Mouse (Mus musculus) MEL (cell line): Measurements from ENCODE around the gene Dnase2b. TPM values are rescaled to one million over a fixed set of nuclear protein-coding genes. Genes with fewer than 3 reads are reported as not detected.

Experiments
- DNase-seq: peaks from one replicate; pipeline ENCODE4 v3.0.0; 2011; ENCODE audit warnings: low read depth, low spot score
- H3K27ac ChIP-seq: 2 replicates; pipeline ENCODE4 v1.5.1; 2012; ENCODE audit warnings: low read depth, mild to moderate bottlenecking, control low read depth, low read length, moderate library complexity; ENCODE audit not compliant: control insufficient read depth
- H3K27me3 ChIP-seq, 2 experiments: fragments of 150-350 bp in 1 of 2; sonication (generic) in 1 of 2; 2 replicates each; pipeline ENCODE4 v1.6.1; 2012; ENCODE audit warnings: low read length in 2 of 2, mild to moderate bottlenecking in 2 of 2, improper control_type of control experiment in 1 of 2, moderate library complexity in 1 of 2; ENCODE audit not compliant: insufficient read depth in 2 of 2, control insufficient read depth in 1 of 2
- H3K36me3 ChIP-seq, 2 experiments: 2 replicates each; pipeline ENCODE4 v1.6.1; 2012 to 2014; ENCODE audit warnings: low read length in 2 of 2, improper control_type of control experiment in 1 of 2, inconsistent platforms in 1 of 2, mild to moderate bottlenecking in 1 of 2; ENCODE audit not compliant: insufficient read depth in 2 of 2, control insufficient read depth in 1 of 2
- H3K4me1 ChIP-seq, 2 experiments: fragments of 150-350 bp in 1 of 2; sonication (generic) in 1 of 2; 2 replicates each; pipeline ENCODE4 v1.6.1; 2012; ENCODE audit warnings: low read length in 2 of 2, improper control_type of control experiment in 1 of 2, mild to moderate bottlenecking in 1 of 2; ENCODE audit not compliant: insufficient read depth in 2 of 2, control insufficient read depth in 1 of 2
- H3K4me3 ChIP-seq, 2 experiments: fragments of 150-350 bp in 1 of 2; sonication (generic) in 1 of 2; 2 replicates each; pipeline ENCODE4 v1.5.1; 2012; ENCODE audit warnings: low read depth in 2 of 2, low read length in 2 of 2, mild to moderate bottlenecking in 2 of 2, moderate library complexity in 2 of 2, control low read depth in 1 of 2, improper control_type of control experiment in 1 of 2; ENCODE audit not compliant: control insufficient read depth in 1 of 2, insufficient read depth in 1 of 2
- H3K79me2 ChIP-seq: 2 replicates; pipeline ENCODE4 v1.6.1; 2012; ENCODE audit warnings: mild to moderate bottlenecking, low read length, moderate library complexity; ENCODE audit not compliant: control insufficient read depth, poor library complexity, insufficient read depth
- H3K9ac ChIP-seq: 2 replicates; pipeline ENCODE4 v1.6.1; 2012; ENCODE audit warnings: low read depth, mild to moderate bottlenecking, control low read depth, low read length, moderate library complexity; ENCODE audit not compliant: control insufficient read depth, poor library complexity, severe bottlenecking
- H3K9me3 ChIP-seq: fragments of 150-350 bp; sonication (generic); replicated peaks from 2 replicates; pipeline ENCODE4 v1.6.1; 2012; ENCODE audit warnings: mild to moderate bottlenecking, low read length, improper control_type of control experiment, moderate library complexity; ENCODE audit not compliant: insufficient read depth
- CHD2 ChIP-seq: IDR thresholded peaks from 2 replicates; pipeline ENCODE4 v1.6.1; 2011; ENCODE audit warnings: low read length, improper control_type of control experiment
- CTCF ChIP-seq, 3 experiments: IDR thresholded peaks in 2 of 3; conservative IDR thresholded peaks in 1 of 3; 2 replicates each; pipeline ENCODE4 v1.5.1; 2011 to 2012; ENCODE audit warnings: low read length in 3 of 3, low read depth in 2 of 3, mild to moderate bottlenecking in 2 of 3, improper control_type of control experiment in 1 of 3, inconsistent platforms in 1 of 3, mixed read lengths in 1 of 3, moderate library complexity in 1 of 3; ENCODE audit not compliant: control insufficient read depth in 1 of 3, insufficient read depth in 1 of 3, poor library complexity in 1 of 3, severe bottlenecking in 1 of 3
- ELF1 ChIP-seq: IDR thresholded peaks from 2 replicates; pipeline ENCODE4 v1.6.1; 2014; ENCODE audit warnings: low read depth, mild to moderate bottlenecking, inconsistent platforms, low read length, improper control_type of control experiment, moderate library complexity
- EP300 ChIP-seq, 2 experiments: IDR thresholded peaks; 2 replicates each; pipeline ENCODE4 v1.6.1; 2011; ENCODE audit warnings: improper control_type of control experiment in 2 of 2, low read length in 2 of 2, low read depth in 1 of 2, mild to moderate bottlenecking in 1 of 2
- GABPA ChIP-seq: IDR thresholded peaks from 2 replicates; pipeline ENCODE4 v1.6.1; 2012; ENCODE audit warnings: low read depth, mild to moderate bottlenecking, inconsistent platforms, low read length, improper control_type of control experiment, moderate library complexity
- HCFC1 ChIP-seq: IDR thresholded peaks from 2 replicates; pipeline ENCODE4 v1.6.1; 2012; ENCODE audit warnings: low read depth, mild to moderate bottlenecking, inconsistent platforms, low read length, improper control_type of control experiment, moderate library complexity
- JUND ChIP-seq: IDR thresholded peaks from 2 replicates; pipeline ENCODE4 v1.6.1; 2011; ENCODE audit warnings: low read depth, mild to moderate bottlenecking, improper control_type of control experiment, low read length
- MAFK ChIP-seq: IDR thresholded peaks from 2 replicates; pipeline ENCODE4 v1.6.1; 2011; ENCODE audit warnings: low read depth, mild to moderate bottlenecking, low read length, improper control_type of control experiment, borderline replicate concordance
- MEF2A ChIP-seq: IDR thresholded peaks from 2 replicates; pipeline ENCODE4 v1.6.1; 2014; ENCODE audit warnings: low read depth, mild to moderate bottlenecking, inconsistent platforms, low read length, improper control_type of control experiment; ENCODE audit not compliant: poor library complexity, insufficient replicate concordance, severe bottlenecking; ENCODE audit errors: extremely low read depth
- MXI1 ChIP-seq: IDR thresholded peaks from 2 replicates; pipeline ENCODE4 v1.6.1; 2011; ENCODE audit warnings: mild to moderate bottlenecking, low read depth, low read length, improper control_type of control experiment
- MYB ChIP-seq: IDR thresholded peaks from 2 replicates; pipeline ENCODE4 v1.6.1; 2011; ENCODE audit warnings: mild to moderate bottlenecking, low read depth, low read length, improper control_type of control experiment
- MYC ChIP-seq: IDR thresholded peaks from 2 replicates; pipeline ENCODE4 v1.6.1; 2011; ENCODE audit warnings: low read depth, mild to moderate bottlenecking, low read length, improper control_type of control experiment, moderate library complexity
- NELFE ChIP-seq: IDR thresholded peaks from 2 replicates; pipeline ENCODE4 v1.6.1; 2011; ENCODE audit warnings: low read depth, low read length, improper control_type of control experiment
- NRF1 ChIP-seq: IDR thresholded peaks from 2 replicates; pipeline ENCODE4 v1.6.1; 2014; ENCODE audit warnings: low read depth, mild to moderate bottlenecking, inconsistent platforms, low read length, improper control_type of control experiment, moderate library complexity; ENCODE audit not compliant: poor library complexity, insufficient read depth, severe bottlenecking
- RCOR1 ChIP-seq: IDR thresholded peaks from 2 replicates; pipeline ENCODE4 v1.6.1; 2012; ENCODE audit warnings: low read depth, mild to moderate bottlenecking, inconsistent platforms, low read length, improper control_type of control experiment
- TAL1 ChIP-seq: IDR thresholded peaks from 2 replicates; pipeline ENCODE4 v1.6.1; 2012; ENCODE audit warnings: mild to moderate bottlenecking, inconsistent platforms, low read length, moderate library complexity, mixed read lengths
- TCF12 ChIP-seq: IDR thresholded peaks from 2 replicates; pipeline ENCODE4 v1.6.1; 2014; ENCODE audit warnings: low read depth, mild to moderate bottlenecking, inconsistent platforms, low read length, improper control_type of control experiment, moderate library complexity
- UBTF ChIP-seq: IDR thresholded peaks from 2 replicates; pipeline ENCODE4 v1.6.1; 2012; ENCODE audit warnings: low read depth, mild to moderate bottlenecking, inconsistent platforms, low read length, improper control_type of control experiment, moderate library complexity, borderline replicate concordance; ENCODE audit not compliant: insufficient read depth
- USF1 ChIP-seq: IDR thresholded peaks from 2 replicates; pipeline ENCODE4 v1.6.1; 2014; ENCODE audit warnings: low read depth, mild to moderate bottlenecking, inconsistent platforms, low read length, improper control_type of control experiment, moderate library complexity
- USF2 ChIP-seq, 2 experiments: IDR thresholded peaks; 2 replicates each; pipeline ENCODE4 v1.6.1; 2011 to 2012; ENCODE audit warnings: improper control_type of control experiment in 2 of 2, low read length in 2 of 2, borderline replicate concordance in 1 of 2, inconsistent platforms in 1 of 2, low read depth in 1 of 2, mild to moderate bottlenecking in 1 of 2; ENCODE audit not compliant: insufficient read depth in 1 of 2
- ZC3H11A ChIP-seq: IDR thresholded peaks from 2 replicates; pipeline ENCODE4 v1.6.1; 2012; ENCODE audit warnings: low read depth, mild to moderate bottlenecking, inconsistent platforms, low read length, improper control_type of control experiment
- ZKSCAN1 ChIP-seq: IDR thresholded peaks from 2 replicates; pipeline ENCODE4 v1.6.1; 2012; ENCODE audit warnings: low read depth, mild to moderate bottlenecking, inconsistent platforms, low read length, improper control_type of control experiment, moderate library complexity
- ZMIZ1 ChIP-seq: IDR thresholded peaks from 2 replicates; pipeline ENCODE4 v1.6.1; 2012; ENCODE audit warnings: low read depth, mild to moderate bottlenecking, inconsistent platforms, low read length, improper control_type of control experiment, moderate library complexity
- ZNF384 ChIP-seq: IDR thresholded peaks from 2 replicates; pipeline ENCODE4 v1.6.1; 2012; ENCODE audit warnings: low read depth, mild to moderate bottlenecking, inconsistent platforms, low read length, improper control_type of control experiment
- polyA plus RNA-seq, 2 experiments: library from polyadenylated mRNA; stranded (reverse) in 1 of 2; unstranded in 1 of 2; fragments of >175 nt in 1 of 2; fragments of >200 nt in 1 of 2; gene quantifications; 2 replicates each; pipeline versions ENCODE4 v1.2.1 to v1.2.4; 2012; ENCODE audit warnings: low replicate concordance in 2 of 2, low read depth in 1 of 2; ENCODE audit not compliant: insufficient read length in 2 of 2, insufficient read depth in 1 of 2, missing spikeins in 1 of 2
- total RNA-seq: library from RNA; depleted of rRNA; stranded (reverse); fragments of 300-350 nt; gene quantifications from 2 replicates; pipeline ENCODE4 v1.2.3, GENCODE M21; 2012

The Dnase2b gene
- total and polyA plus RNA-seq, 3 experiments: not detected

DNA sequence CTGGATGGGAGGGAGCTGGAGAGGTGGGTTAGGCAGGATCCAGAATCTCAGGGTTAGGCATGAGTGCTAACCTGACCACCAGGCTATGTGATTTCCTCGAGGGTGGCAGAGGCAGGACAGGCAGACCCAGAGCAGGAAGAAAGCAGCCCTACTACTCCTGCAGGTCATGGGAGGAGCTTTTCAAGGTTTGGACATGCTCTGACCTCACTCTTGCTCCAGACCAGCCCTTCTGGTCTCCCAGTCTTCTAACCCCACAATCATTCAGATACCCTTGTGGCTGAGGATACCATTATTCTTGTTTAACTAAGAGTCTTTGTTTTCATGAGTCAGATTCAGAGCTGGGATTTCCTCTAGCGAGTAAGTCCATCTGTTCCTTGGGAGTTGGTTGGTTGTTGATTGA, 37.8 kb downstream of the Dnase2b start:
- Histone ChIP-seq H3K79me2 (no peaks in the 10 kb centered on the region), H3K4me3 (no peak overlapping the region)

DNA sequence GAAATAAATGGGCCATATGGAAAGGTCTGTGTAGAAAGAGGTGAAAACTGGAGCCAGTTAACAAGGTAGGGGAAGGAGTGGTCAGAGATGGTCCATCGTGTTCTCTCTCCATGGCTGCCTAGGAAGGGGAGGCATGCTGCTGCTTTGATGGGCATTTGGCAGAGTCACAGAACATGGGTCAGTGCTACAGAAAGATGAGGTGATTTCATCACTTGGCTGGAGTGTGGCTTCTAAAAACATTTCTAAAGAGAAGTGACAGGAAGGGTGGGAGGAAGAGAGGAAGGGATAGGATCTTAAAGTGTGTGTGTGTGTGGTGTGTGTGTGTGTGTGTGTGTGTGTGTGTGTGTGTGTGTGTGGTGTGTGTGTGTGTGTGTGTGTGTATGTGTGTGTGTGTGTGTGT, 44.1 kb downstream of the Dnase2b start:
- Histone ChIP-seq H3K9me3 (no peaks in the 10 kb centered on the region), H3K36me3 (no peaks in the 10 kb centered on the region), H3K27ac (no peak overlapping the region)

More for the DNA sequence above, 37.8 kb downstream of the Dnase2b start:
- Histone ChIP-seq H3K9me3 (no peaks in the 10 kb centered on the region), H3K4me1 (no peaks in the 10 kb centered on the region), H3K27me3 (peaks cover 2% of the 10 kb centered on the region in 2 experiments; a peak in 3 of 4 replicates), H3K36me3 (no peaks in the 10 kb centered on the region), H3K9ac (no peak overlapping the region), H3K27ac (no peak overlapping the region)
- DNase-seq: no peak
- TF ChIP-seq ZC3H11A (no peak), TAL1 (no peak), NRF1 (no peak), USF1 (no peak), ZNF384 (no peak), ZMIZ1 (no peak), MXI1 (no peak), ZKSCAN1 (no peak), EP300 (IDR thresholded peaks at IDR 0.05; ENCODE audit: low read depth in 1 of 2, low read length in 2 of 2) (no peak), JUND (no peak)

GRCm38 (mm10) chr3:146570939-146571338, 44.5 kb downstream of the Dnase2b start:
- DNase-seq: no peak
- no peaks in the 10 kb centered on the region for H3K4me1 ChIP-seq
- no peak for TF ChIP-seq MAFK
- TF ChIP-seq MEF2A: no peak
- TF ChIP-seq UBTF: no peak
- no peak for TF ChIP-seq NELFE
- TF ChIP-seq ZKSCAN1: no peak
- TF ChIP-seq RCOR1: no peak
- TF ChIP-seq CHD2: no peak
- TF ChIP-seq EP300 (IDR thresholded peaks at IDR 0.05; ENCODE audit: low read depth in 1 of 2, low read length in 2 of 2): no peak
- TF ChIP-seq HCFC1: no peak
- TF ChIP-seq CTCF (IDR thresholded peaks at IDR 0.05 in 2 of 3, conservative IDR thresholded peaks at IDR 0.05 in 1 of 3; ENCODE audit: control insufficient read depth in 1 of 3, insufficient read depth in 1 of 3, low read depth in 2 of 3, low read length in 3 of 3, poor library complexity in 1 of 3, severe bottlenecking in 1 of 3): no peak
- no peak for TF ChIP-seq GABPA
- TF ChIP-seq TCF12: no peak
- no peak for TF ChIP-seq MYB
- no peak for TF ChIP-seq ELF1
- no peak for TF ChIP-seq ZNF384
- no peak for TF ChIP-seq USF2 (IDR thresholded peaks at IDR 0.05; ENCODE audit: borderline replicate concordance in 1 of 2, insufficient read depth in 1 of 2, low read depth in 1 of 2, low read length in 2 of 2)
- H3K27ac ChIP-seq: no peak overlapping the region
- no peaks in the 10 kb centered on the region for H3K36me3 ChIP-seq
- no peak overlapping the region for H3K9ac ChIP-seq
- H3K4me3 ChIP-seq: no peak overlapping the region
- no peaks in the 10 kb centered on the region for H3K9me3 ChIP-seq
- no peaks in the 10 kb centered on the region for H3K79me2 ChIP-seq
- peaks cover 0 to 4% of the 10 kb centered on the region in 2 experiments; a peak in 2 of 4 replicates for H3K27me3 ChIP-seq

More for the DNA sequence above, 44.1 kb downstream of the Dnase2b start:
- Histone ChIP-seq H3K79me2 (no peaks in the 10 kb centered on the region), H3K4me1 (no peaks in the 10 kb centered on the region), H3K9ac (no peak overlapping the region), H3K27me3 (peaks cover 0 to 3% of the 10 kb centered on the region in 2 experiments; a peak in 2 of 4 replicates), H3K4me3 (no peak overlapping the region)
- no peak for DNase-seq
- TF ChIP-seq RCOR1 (no peak), MYB (no peak), GABPA (no peak), USF1 (no peak), MYC (no peak), ZNF384 (no peak)
